Mouse (Mus musculus): Measurements from ENCODE around the gene Large1.

DNA sequence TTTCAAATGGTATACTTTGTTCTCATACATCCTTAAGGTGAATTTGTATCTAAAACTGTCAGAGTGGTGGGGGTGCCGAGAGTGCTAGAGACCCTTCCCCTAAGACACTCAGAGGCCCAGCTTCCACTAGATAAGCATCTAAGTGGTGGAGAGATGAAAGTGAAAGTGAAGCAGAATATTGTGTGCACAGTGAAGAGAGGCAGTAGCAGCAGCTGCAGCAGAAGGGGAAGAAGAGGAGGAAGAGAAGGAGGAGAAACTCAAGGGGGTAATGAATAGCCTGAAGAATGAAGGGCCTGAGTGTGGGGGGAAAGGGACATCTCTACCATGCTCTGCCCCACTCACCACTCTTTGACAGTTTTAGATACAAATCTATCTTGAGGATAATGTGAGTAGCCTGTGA lies 191.8 kb downstream of the Large1 start:
- no peak for TF ChIP-seq CTCF (conservative IDR thresholded peaks at IDR 0.05 in 1 of 2, IDR thresholded peaks at IDR 0.05 in 1 of 2; ENCODE audit: low read depth in 2 of 2, low read length in 2 of 2)
- TF ChIP-seq E2F4 (IDR thresholded peaks at IDR 0.05; ENCODE audit: insufficient replicate concordance, low read depth, low read length), result no peak

Data from CH12.LX (cell line).